Mouse (Mus musculus) forebrain, embryonic 16.5 days (tissue): ENCODE data around the gene Specc1. TPM values are rescaled to one million over a fixed set of nuclear protein-coding genes. Genes with fewer than 3 reads are reported as not detected.
A peak's percentile ranks its signal among the peaks of the same experiment; 100 is the strongest.

Experiments used
- ATAC-seq: fragments of 200-750 bp; cut with Nextera tagmentation; 2 replicates; pipeline ENCODE4 v1.8.0; 2017; ENCODE audit warnings: mild to moderate bottlenecking, moderate library complexity
- H3K27ac ChIP-seq: fragments of 300-500 bp; sonication (generic); 2 replicates; pipeline ENCODE4 v1.5.1; 2014; ENCODE audit warnings: low read length, control low read depth
- H3K27me3 ChIP-seq: fragments of 300-500 bp; sonication (generic); replicated peaks from 2 replicates; pipeline ENCODE4 v1.6.1; 2014; ENCODE audit warnings: low read length; ENCODE audit not compliant: control insufficient read depth, insufficient read depth
- H3K36me3 ChIP-seq: fragments of 300-500 bp; sonication (generic); 2 replicates; pipeline ENCODE4 v1.6.1; 2014; ENCODE audit not compliant: control insufficient read depth, insufficient read depth
- H3K4me1 ChIP-seq: fragments of 300-500 bp; sonication (generic); replicated peaks from 2 replicates; pipeline ENCODE4 v1.6.1; 2014; ENCODE audit warnings: low read length; ENCODE audit not compliant: control insufficient read depth, insufficient read depth
- H3K4me2 ChIP-seq: fragments of 300-500 bp; sonication (generic); 2 replicates; pipeline ENCODE4 v1.6.1; 2014; ENCODE audit warnings: mild to moderate bottlenecking, low read length, control low read depth
- H3K4me3 ChIP-seq: fragments of 300-500 bp; sonication (generic); replicated peaks from 2 replicates; pipeline ENCODE4 v1.5.1; 2014; ENCODE audit warnings: mild to moderate bottlenecking, low read length, control low read depth
- H3K9ac ChIP-seq: fragments of 300-500 bp; sonication (generic); replicated peaks from 2 replicates; pipeline ENCODE4 v1.6.1; 2014; ENCODE audit warnings: low read depth, low read length, control low read depth
- H3K9me3 ChIP-seq: fragments of 300-500 bp; sonication (generic); 2 replicates; pipeline ENCODE4 v1.6.1; 2016; ENCODE audit warnings: low read length; ENCODE audit not compliant: control insufficient read depth
- WGBS: fragments of 180-500 bp; shearing (Covaris S2); extraction: QIAGEN DNeasy Blood & Tissue Kit; methylation state at CpG from one replicate; pipeline ENCODE4 v1.1.7; 2014; 5-methylcytosine and 5-hydroxymethylcytosine counted together
- polyA plus RNA-seq: library from polyadenylated mRNA; unstranded; fragments of >200 nt; fragmentation: Nextera tagmentation; extraction: Ambion mirVana; gene quantifications from 2 replicates; pipeline ENCODE4 v1.2.1, GENCODE M21; 2015

The Specc1 gene
- polyA plus RNA-seq, 1 experiment from 2014 or later = 9.4 TPM

GRCm38 (mm10) chr11:62047817-62048640, 91.5 kb downstream of the Specc1 start:
- Histone ChIP-seq H3K4me1 (0 out of 2 replicates have a peak, but pooled peaks cover 2% of the 10 kb centered on the region), H3K4me3 (no peak overlapping the region), H3K9me3 (no peaks in the 10 kb centered on the region), H3K9ac (no peak overlapping the region), H3K27me3 (no peaks in the 10 kb centered on the region), H3K36me3 (no peaks in the 10 kb centered on the region), H3K27ac (no peak overlapping the region), H3K4me2 (no peak overlapping the region)
- 34% methylated on average over 9 of the region's 9 CpGs for WGBS
- ATAC-seq = peak; percentile 65; the same call in 1 of the 2 replicates

GRCm38 (mm10) chr11:62049170-62049569, 92.6 kb downstream of the Specc1 start:
- Histone ChIP-seq H3K4me3 (no peak overlapping the region), H3K9me3 (no peaks in the 10 kb centered on the region), H3K4me1 (0 out of 2 replicates have a peak, but pooled peaks cover 2% of the 10 kb centered on the region), H3K9ac (no peak overlapping the region), H3K4me2 (no peak overlapping the region), H3K27me3 (no peaks in the 10 kb centered on the region), H3K36me3 (no peaks in the 10 kb centered on the region), H3K27ac (no peak overlapping the region)
- no peak for ATAC-seq

DNA sequence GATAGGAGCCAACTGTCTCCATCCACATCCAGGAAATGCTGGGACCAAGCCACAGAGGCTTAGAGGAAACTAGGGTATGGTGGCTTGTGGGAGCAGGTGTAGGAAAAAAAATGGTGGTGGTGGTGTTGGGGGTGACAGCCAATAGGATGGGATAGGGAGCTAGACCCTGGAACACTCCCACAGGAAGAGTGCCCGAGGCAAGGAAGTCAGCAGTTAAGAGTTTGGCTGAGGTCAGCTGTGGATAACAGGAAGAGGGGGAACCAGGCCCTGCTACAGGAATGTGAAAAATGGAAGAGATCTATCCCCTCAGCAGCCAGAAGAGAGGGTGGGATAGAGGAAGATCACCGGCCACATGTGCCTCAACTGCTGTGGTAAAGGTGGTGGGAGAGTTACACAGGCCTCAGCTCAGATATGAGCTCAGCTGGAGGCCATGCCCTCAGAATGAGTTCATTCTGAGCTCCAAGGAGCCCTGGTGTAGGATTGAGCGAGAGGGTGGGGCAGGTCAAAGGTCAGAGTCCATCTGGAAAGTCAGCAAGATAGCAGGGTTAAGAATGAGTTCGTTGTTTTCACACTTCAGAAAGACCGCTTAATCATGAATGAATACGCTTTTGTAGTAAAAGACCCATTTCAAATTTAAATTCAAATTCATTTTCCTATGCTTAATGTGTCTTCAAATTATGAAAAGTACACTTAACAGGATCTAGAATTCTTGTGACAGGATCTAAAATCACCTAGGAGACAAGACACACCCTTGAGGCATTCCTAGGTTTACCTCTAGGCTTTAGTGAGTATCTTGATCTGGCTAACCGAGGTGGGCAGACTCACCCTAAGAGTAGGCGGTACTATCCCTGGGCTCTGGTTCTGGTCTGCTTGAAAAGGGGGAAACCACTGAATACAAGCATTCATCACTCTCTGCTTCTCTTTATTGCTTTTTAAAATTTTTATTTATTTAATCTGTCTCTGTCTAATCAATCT, 94.1 kb downstream of the Specc1 start:
- H3K9me3 ChIP-seq = no peaks in the 10 kb centered on the region
- ATAC-seq = no peak
- no peak overlapping the region for H3K9ac ChIP-seq
- WGBS = 70% methylated on average over 8 of the region's 8 CpGs
- H3K27ac ChIP-seq = no peak overlapping the region
- H3K36me3 ChIP-seq = no peaks in the 10 kb centered on the region
- H3K4me2 ChIP-seq = no peak overlapping the region
- no peaks in the 10 kb centered on the region for H3K27me3 ChIP-seq
- no peak overlapping the region for H3K4me3 ChIP-seq
- H3K4me1 ChIP-seq = 0 out of 2 replicates have a peak, but pooled peaks cover 2% of the 10 kb centered on the region

DNA sequence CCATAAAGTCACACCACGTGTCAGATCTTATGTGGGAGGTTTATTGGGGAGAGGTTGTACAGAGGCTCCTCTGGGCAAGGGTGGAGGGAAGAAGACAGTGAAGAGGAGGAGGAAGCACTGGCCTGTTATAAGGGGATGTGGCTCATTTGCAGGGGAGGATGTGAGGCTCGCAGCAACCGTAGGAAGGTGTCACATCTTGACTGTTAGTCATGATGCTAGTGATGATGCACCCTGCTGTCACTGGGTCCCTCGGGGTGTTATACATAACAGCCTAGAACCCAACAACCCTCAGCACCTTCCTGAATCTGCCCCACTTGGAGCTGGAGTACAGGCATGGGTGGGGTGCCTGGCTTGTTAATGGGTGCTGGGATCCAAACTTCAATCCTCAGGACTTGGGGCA, 94.9 kb downstream of the Specc1 start:
- Histone ChIP-seq H3K9me3 (no peaks in the 10 kb centered on the region), H3K36me3 (no peaks in the 10 kb centered on the region), H3K4me2 (no peak overlapping the region), H3K9ac (no peak overlapping the region), H3K4me1 (0 out of 2 replicates have a peak, but pooled peaks cover 2% of the 10 kb centered on the region), H3K27me3 (no peaks in the 10 kb centered on the region), H3K4me3 (no peak overlapping the region), H3K27ac (no peak overlapping the region)
- WGBS = 93% methylated on average over 4 of the region's 4 CpGs
- ATAC-seq = no peak

DNA sequence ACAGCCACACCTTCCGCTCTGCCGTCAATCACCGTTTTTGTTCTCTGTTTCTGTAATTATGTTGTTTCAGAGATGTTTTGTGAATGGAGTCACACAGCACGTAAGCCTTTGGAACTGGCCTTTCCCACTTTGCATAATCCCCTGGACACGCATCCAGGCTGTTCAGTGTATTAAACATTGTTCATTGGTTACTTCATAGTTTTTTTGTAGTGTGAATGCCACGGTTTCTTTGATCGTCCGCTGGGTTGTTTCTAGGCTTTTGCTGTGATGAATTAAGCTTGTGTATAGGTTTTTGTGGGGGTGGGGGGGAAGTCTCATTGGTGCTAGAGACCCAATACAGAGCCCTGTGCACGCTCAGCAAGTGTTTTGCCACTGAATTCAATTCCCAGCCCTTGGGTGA, 97.4 kb downstream of the Specc1 start:
- Histone ChIP-seq H3K4me1 (no peaks in the 10 kb centered on the region), H3K36me3 (no peaks in the 10 kb centered on the region), H3K4me3 (no peak overlapping the region), H3K9me3 (no peaks in the 10 kb centered on the region), H3K4me2 (no peak overlapping the region), H3K9ac (no peak overlapping the region), H3K27me3 (no peaks in the 10 kb centered on the region), H3K27ac (no peak overlapping the region)
- WGBS = 7% methylated on average over 9 of the region's 9 CpGs
- ATAC-seq = peak; percentile 59

GRCm38 (mm10) chr11:62064565-62064964, 108.0 kb downstream of the Specc1 start:
- Histone ChIP-seq H3K4me3 (no peak overlapping the region), H3K4me2 (no peak overlapping the region), H3K27ac (no peak overlapping the region), H3K36me3 (no peaks in the 10 kb centered on the region), H3K27me3 (no peaks in the 10 kb centered on the region), H3K4me1 (peaks cover 3% of the 10 kb centered on the region; the same call in 1 of the 2 replicates), H3K9me3 (no peaks in the 10 kb centered on the region), H3K9ac (no peak overlapping the region)
- ATAC-seq = no peak
- WGBS = 46% methylated on average over 1 of the region's 1 CpGs

GRCm38 (mm10) chr11:62065655-62066054, 109.1 kb downstream of the Specc1 start:
- Histone ChIP-seq H3K4me1 (peaks cover 8% of the 10 kb centered on the region), H3K4me2 (no peak overlapping the region), H3K27ac (no peak overlapping the region), H3K9ac (no peak overlapping the region), H3K4me3 (no peak overlapping the region), H3K36me3 (no peaks in the 10 kb centered on the region), H3K9me3 (no peaks in the 10 kb centered on the region), H3K27me3 (no peaks in the 10 kb centered on the region)
- ATAC-seq = no peak
- 65% methylated on average over 6 of the region's 6 CpGs for WGBS

- Histone ChIP-seq H3K9ac (no peak overlapping the region), H3K4me3 (no peak overlapping the region), H3K4me1 (peaks cover 8% of the 10 kb centered on the region), H3K27ac (no peak overlapping the region), H3K4me2 (no peak overlapping the region), H3K27me3 (no peaks in the 10 kb centered on the region), H3K36me3 (no peaks in the 10 kb centered on the region), H3K9me3 (no peaks in the 10 kb centered on the region)
- ATAC-seq = no peak
- WGBS = 13% methylated on average over 2 of the region's 2 CpGs
Measured at GRCm38 (mm10) chr11:62069554-62069953, 113.0 kb downstream of the Specc1 start.

DNA sequence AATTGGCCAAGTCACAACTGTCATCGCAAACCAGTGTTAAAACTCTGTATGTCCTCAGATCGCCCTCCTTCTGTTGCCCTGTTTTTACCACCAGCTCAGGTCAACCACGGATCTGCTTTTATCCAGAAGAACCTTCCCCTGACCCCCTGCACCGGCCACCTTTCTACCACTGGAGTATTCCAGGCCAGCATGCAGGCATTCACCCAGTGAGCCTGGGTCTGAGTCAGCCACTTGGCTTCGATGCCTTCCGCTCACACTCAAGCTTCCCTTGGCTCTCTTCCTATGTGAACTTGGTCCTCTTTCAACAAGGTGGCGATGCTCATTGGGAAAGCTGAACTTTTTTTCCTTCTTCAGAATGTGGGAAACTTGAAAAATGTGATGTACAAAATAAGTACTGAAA, 113.6 kb downstream of the Specc1 start:
- no peak for ATAC-seq
- no peaks in the 10 kb centered on the region for H3K27me3 ChIP-seq
- no peak overlapping the region for H3K27ac ChIP-seq
- H3K4me2 ChIP-seq = no peak overlapping the region
- no peak overlapping the region for H3K9ac ChIP-seq
- no peak overlapping the region for H3K4me3 ChIP-seq
- H3K4me1 ChIP-seq = peaks cover 8% of the 10 kb centered on the region
- no peaks in the 10 kb centered on the region for H3K9me3 ChIP-seq
- no peaks in the 10 kb centered on the region for H3K36me3 ChIP-seq
- 67% methylated on average over 7 of the region's 7 CpGs for WGBS
